In genomic region chr9:106471892-106472291, GRCm38 (mm10) we compare ENCODE assay signal across 9 mouse cellular contexts. TPM values are rescaled to one million over a fixed set of nuclear protein-coding genes. Genes with fewer than 3 reads are reported as not detected.
DNase-seq lines count a peak whose midpoint lies in the region; ATAC-seq lines count a peak whose summit lies in the region.
"Had no signal": no experiment of that assay in that cellular context is flagged by ENCODE, and none has a peak within 500 bp of the region (broad histone marks: within the 10 kb centered on the region; RNA-seq: fewer than 3 reads in every experiment).

No protein-coding gene starts in this region.

- H3K27ac ChIP-seq in midbrain, embryonic 10.5 days (replicated peaks): 0 out of 2 replicates have a peak overlapping the region, but pooled peaks have one; percentile 56
- H3K27ac ChIP-seq in midbrain, embryonic 13.5 days: no peak overlapping the region
- H3K27ac ChIP-seq in heart, embryonic 11.5 days (ENCODE audit: low read depth, low read length): no peak overlapping the region

- 11% methylated on average over 5 of the region's 5 CpGs for WGBS in midbrain, embryonic 10.5 days
- WGBS in midbrain, embryonic 13.5 days: 11% methylated on average over 5 of the region's 5 CpGs
- 10% methylated on average over 5 of the region's 5 CpGs for WGBS in heart, embryonic 11.5 days (ENCODE audit: insufficient replicate concordance)

- no peaks in the 10 kb centered on the region for H3K9me3 ChIP-seq in midbrain, embryonic 10.5 days (replicated peaks)
- H3K9me3 ChIP-seq in midbrain, embryonic 13.5 days: no peaks in the 10 kb centered on the region
- no peaks in the 10 kb centered on the region for H3K9me3 ChIP-seq in heart, embryonic 11.5 days (replicated peaks; ENCODE audit: control insufficient read depth, low read length)

- no peak for ATAC-seq in midbrain, embryonic 13.5 days
- peak; percentile 11; the same call in 1 of the 2 replicates for ATAC-seq in heart, embryonic 11.5 days (replicated peaks; ENCODE audit: insufficient number of reproducible peaks, low FRiP score, low TSS enrichment)
- no peak for ATAC-seq in megakaryocyte, adult 5-6 weeks (ENCODE audit: poor library complexity, severe bottlenecking)

- peaks cover 14% of the 10 kb centered on the region for H3K27me3 ChIP-seq in midbrain, embryonic 10.5 days (ENCODE audit: low read depth, poor library complexity, severe bottlenecking)
- no peaks in the 10 kb centered on the region for H3K27me3 ChIP-seq in midbrain, embryonic 13.5 days
- no peaks in the 10 kb centered on the region; the same call in 1 of the 2 replicates for H3K27me3 ChIP-seq in heart, embryonic 11.5 days (ENCODE audit: control insufficient read depth, insufficient read depth, low read length)

- no peaks in the 10 kb centered on the region for H3K36me3 ChIP-seq in midbrain, embryonic 10.5 days
- H3K36me3 ChIP-seq in midbrain, embryonic 13.5 days: no peaks in the 10 kb centered on the region
- no peaks in the 10 kb centered on the region for H3K36me3 ChIP-seq in heart, embryonic 11.5 days (ENCODE audit: control insufficient read depth, insufficient read depth, low read length)

- peak overlapping the region; percentile 31 for H3K4me3 ChIP-seq in midbrain, embryonic 10.5 days
- no peak overlapping the region for H3K4me3 ChIP-seq in midbrain, embryonic 13.5 days (replicated peaks)
- 0 out of 2 replicates have a peak overlapping the region, but pooled peaks have one; percentile 15 for H3K4me3 ChIP-seq in heart, embryonic 11.5 days (ENCODE audit: low read depth, low read length)

- H3K4me2 ChIP-seq in midbrain, embryonic 13.5 days (replicated peaks): no peak overlapping the region
- H3K4me2 ChIP-seq in heart, embryonic 11.5 days: peak overlapping the region; percentile 52

- peak; percentile 48 for DNase-seq in midbrain, embryonic 10.5 days (ENCODE audit: low spot score)
- peak; percentile 54 to 60 for DNase-seq in cerebellum, postnatal 10 days
- peak; percentile 84 for DNase-seq in kidney, postnatal 10 days
- peak; percentile 78 for DNase-seq in lung, postnatal 36 days
- DNase-seq in layer of hippocampus, adult 9-10 months (ENCODE audit: low spot score): no peak

- no peak overlapping the region for H3K9ac ChIP-seq in midbrain, embryonic 13.5 days (replicated peaks)
- H3K9ac ChIP-seq in heart, embryonic 11.5 days (ENCODE audit: low read depth, low read length): no peak overlapping the region

- H3K4me1 ChIP-seq in midbrain, embryonic 10.5 days: peaks cover 63% of the 10 kb centered on the region
- peaks cover 28% of the 10 kb centered on the region for H3K4me1 ChIP-seq in midbrain, embryonic 13.5 days (replicated peaks)
- peaks cover 30% of the 10 kb centered on the region for H3K4me1 ChIP-seq in heart, embryonic 11.5 days (ENCODE audit: control insufficient read depth, insufficient read depth, low read length)

RNA-seq across cellular contexts. Expression of gene Rrp9, which starts 3.9 kb away (rescaled TPM):
- polyA plus RNA-seq in midbrain, embryonic 10.5 days (2016; fragmentation: Nextera tagmentation; extraction: Ambion mirVana): 69.9 and 74.9 TPM in 2 replicates
- polyA plus RNA-seq in midbrain, embryonic 13.5 days (2015; fragmentation: Nextera tagmentation; extraction: Ambion mirVana): 46.2 and 47.8 TPM in 2 replicates
- polyA plus RNA-seq in heart, embryonic 11.5 days (2014; fragmentation: Nextera tagmentation; extraction: Ambion mirVana): 31.3 and 32.9 TPM in 2 replicates
- 3.6 and 6.3 TPM in 2 replicates for total RNA-seq in megakaryocyte, adult 5-6 weeks (2015)
- 10.0 and 16.0 TPM in 2 replicates for total RNA-seq in megakaryocyte, adult 5-6 weeks (2017)

RNA-seq across cellular contexts. Expression of gene Parp3, which starts 4.9 kb away (rescaled TPM):
- polyA plus RNA-seq in midbrain, embryonic 10.5 days (2016; fragmentation: Nextera tagmentation; extraction: Ambion mirVana): 1.9 and 2.7 TPM in 2 replicates
- polyA plus RNA-seq in midbrain, embryonic 13.5 days (2015; fragmentation: Nextera tagmentation; extraction: Ambion mirVana): 0.34 and 0.81 TPM in 2 replicates
- polyA plus RNA-seq in heart, embryonic 11.5 days (2014; fragmentation: Nextera tagmentation; extraction: Ambion mirVana): 1.0 and 1.9 TPM in 2 replicates
- total RNA-seq in megakaryocyte, adult 5-6 weeks (2015): 14.3 and 19.2 TPM in 2 replicates
- total RNA-seq in megakaryocyte, adult 5-6 weeks (2017): 26.7 and 29.7 TPM in 2 replicates

RNA-seq across cellular contexts. Expression of gene Gpr62, which starts 6.2 kb away (rescaled TPM):
- polyA plus RNA-seq in midbrain, embryonic 10.5 days (2016; fragmentation: Nextera tagmentation; extraction: Ambion mirVana): 0.11 and 0.15 TPM in 2 replicates
- 0.63 and 0.75 TPM in 2 replicates for polyA plus RNA-seq in midbrain, embryonic 13.5 days (2015; fragmentation: Nextera tagmentation; extraction: Ambion mirVana)
- polyA plus RNA-seq in heart, embryonic 11.5 days (2014; fragmentation: Nextera tagmentation; extraction: Ambion mirVana): 0.25 and 0.46 TPM in 2 replicates
- total RNA-seq in megakaryocyte, adult 5-6 weeks (2015): not detected in 2 replicates
- total RNA-seq in megakaryocyte, adult 5-6 weeks (2017): not detected in 2 replicates
- total RNA-seq: hematopoietic stem cell, adult 5-6 weeks had no signal

RNA-seq across cellular contexts. Expression of gene Pcbp4, which starts 18.8 kb away (rescaled TPM):
- polyA plus RNA-seq in midbrain, embryonic 10.5 days (2016; fragmentation: Nextera tagmentation; extraction: Ambion mirVana): 385 and 386 TPM in 2 replicates
- 280 and 309 TPM in 2 replicates for polyA plus RNA-seq in midbrain, embryonic 13.5 days (2015; fragmentation: Nextera tagmentation; extraction: Ambion mirVana)
- polyA plus RNA-seq in heart, embryonic 11.5 days (2014; fragmentation: Nextera tagmentation; extraction: Ambion mirVana): 77.0 and 80.4 TPM in 2 replicates
- total RNA-seq in megakaryocyte, adult 5-6 weeks (2015): 1.5 and 2.9 TPM in 2 replicates
- 2.4 and 4.0 TPM in 2 replicates for total RNA-seq in megakaryocyte, adult 5-6 weeks (2017)

RNA-seq across cellular contexts. Expression of gene Abhd14a, which starts 24.4 kb away (rescaled TPM):
- 37.7 TPM in 2 replicates for polyA plus RNA-seq in midbrain, embryonic 10.5 days (2016; fragmentation: Nextera tagmentation; extraction: Ambion mirVana)
- polyA plus RNA-seq in midbrain, embryonic 13.5 days (2015; fragmentation: Nextera tagmentation; extraction: Ambion mirVana): 40.2 and 43.0 TPM in 2 replicates
- polyA plus RNA-seq in heart, embryonic 11.5 days (2014; fragmentation: Nextera tagmentation; extraction: Ambion mirVana): 41.2 and 41.9 TPM in 2 replicates
- 3.2 and 3.9 TPM in 2 replicates for total RNA-seq in megakaryocyte, adult 5-6 weeks (2015)
- 2.2 and 4.2 TPM in 2 replicates for total RNA-seq in megakaryocyte, adult 5-6 weeks (2017)
